Mouse (Mus musculus) G1E-ER4 (cell line): ENCODE data around the gene Mcur1. TPM values are rescaled to one million over a fixed set of nuclear protein-coding genes. Genes with fewer than 3 reads are reported as not detected.

Source experiments
- GATA1 ChIP-seq: IDR thresholded peaks from one replicate; pipeline ENCODE4 v1.8.0; 2012; ENCODE audit warnings: low read length, inconsistent platforms
- polyA plus RNA-seq: library from polyadenylated mRNA; stranded (reverse); fragments of >175 nt; gene quantifications from 2 replicates; pipeline ENCODE4 v1.2.3, GENCODE M21; 2012

Gene Mcur1
- polyA plus RNA-seq, 1 experiment = 11.8 TPM

DNA sequence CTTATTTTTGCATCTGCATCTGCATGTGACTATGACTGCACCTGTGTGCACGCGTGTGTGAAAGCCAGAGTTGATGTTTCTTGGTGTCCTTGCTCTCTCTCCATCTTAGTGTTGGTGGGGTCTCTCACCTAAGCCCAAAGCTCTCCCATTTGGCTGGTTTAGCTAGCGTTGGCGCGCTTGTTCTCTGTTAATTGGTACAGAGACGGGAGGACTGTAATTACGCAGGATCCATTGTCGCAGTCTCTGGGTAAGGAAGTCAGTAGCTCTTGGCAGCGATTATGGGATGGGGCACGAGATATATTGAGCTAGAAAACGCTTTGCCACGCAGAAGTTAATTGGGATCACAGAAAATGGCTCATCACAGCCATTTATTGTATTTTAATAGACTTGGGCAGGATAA lies 17.8 kb upstream of the Mcur1 start:
- TF ChIP-seq GATA1 = no peak

DNA sequence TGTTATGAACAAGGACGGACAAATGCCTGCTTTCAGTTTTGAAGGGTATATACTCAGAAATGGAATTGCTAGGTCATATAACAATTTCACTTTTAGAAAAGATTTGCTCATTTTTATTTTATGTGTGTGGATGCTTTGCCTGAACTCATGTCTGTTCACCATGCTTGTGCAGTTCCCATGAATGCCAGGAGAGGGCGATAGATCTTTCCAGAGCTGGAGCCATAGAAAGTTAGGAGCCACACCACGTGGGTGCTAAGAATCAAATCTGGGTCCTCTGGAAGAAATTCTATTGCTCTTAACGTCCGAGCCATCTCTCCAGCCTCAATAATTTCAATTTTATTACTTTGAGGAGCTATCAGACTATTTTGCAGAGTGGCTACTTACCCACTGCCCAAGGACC lies 17.3 kb upstream of the Mcur1 start:
- no peak for TF ChIP-seq GATA1

DNA sequence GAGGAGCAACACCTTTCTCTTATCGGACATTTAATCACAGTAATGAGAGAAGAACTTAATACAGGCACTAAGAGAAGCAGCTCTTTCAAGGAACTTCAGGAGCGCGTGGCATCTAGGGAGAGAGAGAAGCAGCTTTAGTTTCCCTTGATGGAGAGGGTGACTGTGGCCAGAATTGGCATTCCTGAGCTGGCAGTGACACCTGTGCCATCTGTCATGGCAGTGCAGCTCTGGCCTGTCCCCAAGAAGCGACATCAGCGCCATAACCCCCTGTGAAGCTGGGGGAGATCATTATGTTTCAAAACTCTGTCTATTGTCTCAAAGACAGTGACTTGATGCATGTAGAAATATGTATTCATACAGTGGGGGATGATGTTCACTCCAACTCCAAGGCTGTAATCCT lies 15.4 kb upstream of the Mcur1 start:
- TF ChIP-seq GATA1 = no peak

DNA sequence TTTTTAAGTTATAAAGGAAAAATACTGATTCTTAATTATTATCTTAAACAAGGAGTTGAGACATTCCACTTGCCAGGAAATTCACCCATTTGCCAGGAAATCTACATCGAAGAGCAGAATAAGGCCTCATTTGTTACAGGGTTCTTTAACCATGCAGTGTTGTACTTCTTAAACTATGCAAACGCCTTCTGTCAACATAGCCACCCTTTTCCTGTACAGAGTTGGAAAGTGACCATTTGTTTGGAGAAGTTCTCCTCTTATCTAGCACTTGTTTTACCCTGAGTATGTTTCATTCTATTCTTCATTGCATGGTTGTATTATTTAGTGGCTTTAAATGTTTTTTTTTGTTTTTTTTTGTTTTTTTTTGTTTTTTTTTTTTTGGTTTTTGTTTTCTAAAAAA lies 14.0 kb upstream of the Mcur1 start:
- no peak for TF ChIP-seq GATA1

DNA sequence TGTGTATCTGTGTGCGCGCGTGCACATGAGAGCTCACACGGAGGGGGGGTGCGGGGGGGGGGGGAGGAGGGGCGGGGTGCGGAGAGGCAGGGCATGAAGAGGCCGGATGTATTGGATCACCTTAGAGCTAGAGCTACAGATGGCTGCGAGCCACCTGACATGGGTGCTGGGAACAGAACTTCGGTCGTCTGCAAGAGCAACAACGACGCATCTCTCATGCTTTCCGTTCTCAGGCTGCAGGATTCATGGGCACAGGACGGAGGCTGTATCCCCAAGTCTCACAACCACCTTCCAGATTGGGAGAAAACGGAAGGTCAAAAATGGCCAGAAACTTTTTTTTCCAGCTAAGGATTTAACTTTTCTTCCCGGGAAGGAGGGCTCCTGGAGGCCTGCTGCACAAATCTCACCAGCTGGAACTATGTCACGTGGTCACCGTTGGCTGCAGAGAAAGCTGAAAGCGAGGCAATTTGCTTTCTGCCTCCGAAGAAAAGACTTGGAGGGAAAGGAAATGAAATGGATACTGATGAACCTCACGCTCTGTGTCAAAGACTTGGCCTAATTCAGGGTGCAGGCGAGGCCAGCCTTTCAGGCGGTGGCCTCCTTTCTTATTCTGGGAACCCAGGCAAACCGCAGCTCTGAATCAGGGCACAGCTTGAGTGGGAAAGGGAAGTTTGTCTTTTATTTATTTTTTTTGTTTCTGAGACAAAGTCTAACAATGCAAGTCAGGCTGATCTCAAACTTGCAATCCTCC lies 7.3 kb upstream of the Mcur1 start:
- TF ChIP-seq GATA1 = no peak

DNA sequence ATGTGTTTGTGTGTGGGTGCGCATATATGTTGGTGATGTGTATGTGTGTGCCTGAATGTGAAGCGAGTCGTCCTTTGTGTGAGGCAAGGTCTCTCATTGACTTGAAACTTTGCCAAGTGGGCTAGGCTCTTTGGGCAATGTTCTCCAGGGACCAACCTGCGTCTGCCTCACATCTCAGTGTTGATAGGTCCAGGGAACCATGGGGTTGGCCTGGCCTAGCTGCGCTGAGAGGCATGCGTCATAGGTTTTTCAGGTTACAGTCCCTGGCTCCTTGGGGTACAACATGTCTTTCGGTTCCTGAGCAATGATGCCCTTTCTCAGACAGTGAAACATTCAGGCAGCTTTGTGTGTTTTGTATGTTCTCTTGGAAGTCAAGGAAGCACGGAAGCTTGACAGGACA lies 6.2 kb upstream of the Mcur1 start:
- no peak for TF ChIP-seq GATA1

DNA sequence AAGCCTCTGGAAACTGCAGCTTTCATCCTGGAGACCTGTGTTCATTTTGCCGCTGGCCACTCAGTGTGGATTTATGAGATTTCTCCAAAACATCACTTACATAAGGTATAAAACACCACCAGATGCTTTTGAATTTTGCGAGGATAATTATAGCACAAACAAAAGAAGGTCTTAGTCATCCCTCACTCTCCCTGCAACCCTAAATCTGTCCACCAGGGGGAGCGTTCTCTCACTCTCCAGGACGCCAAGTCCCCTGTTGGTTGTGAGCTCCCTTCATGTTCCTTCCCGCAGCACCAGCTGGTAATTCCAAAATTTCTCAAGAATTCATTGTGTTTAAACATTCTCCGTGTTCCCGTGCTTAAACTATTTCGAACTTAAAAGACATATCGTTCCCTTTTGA lies 5.4 kb upstream of the Mcur1 start:
- TF ChIP-seq GATA1 = no peak

DNA sequence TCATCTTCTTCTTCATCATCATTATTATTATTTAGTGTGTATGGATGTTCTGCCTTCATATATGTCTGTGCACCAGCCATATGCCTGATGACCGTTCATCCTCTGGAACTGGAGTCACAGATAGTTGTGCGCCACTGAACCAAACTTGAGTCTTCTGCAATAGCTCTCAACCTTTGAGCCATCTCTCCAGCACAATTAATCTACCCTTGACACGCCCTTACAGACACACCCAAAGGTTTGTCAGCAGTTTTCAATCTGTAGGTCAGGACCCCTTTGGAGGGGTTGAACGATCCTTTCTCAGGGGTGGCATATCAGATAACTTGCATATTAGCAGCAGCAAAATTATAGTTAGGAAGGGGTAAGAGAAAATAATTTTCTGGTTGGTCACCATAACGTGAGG lies 4.7 kb upstream of the Mcur1 start:
- TF ChIP-seq GATA1 = no peak

DNA sequence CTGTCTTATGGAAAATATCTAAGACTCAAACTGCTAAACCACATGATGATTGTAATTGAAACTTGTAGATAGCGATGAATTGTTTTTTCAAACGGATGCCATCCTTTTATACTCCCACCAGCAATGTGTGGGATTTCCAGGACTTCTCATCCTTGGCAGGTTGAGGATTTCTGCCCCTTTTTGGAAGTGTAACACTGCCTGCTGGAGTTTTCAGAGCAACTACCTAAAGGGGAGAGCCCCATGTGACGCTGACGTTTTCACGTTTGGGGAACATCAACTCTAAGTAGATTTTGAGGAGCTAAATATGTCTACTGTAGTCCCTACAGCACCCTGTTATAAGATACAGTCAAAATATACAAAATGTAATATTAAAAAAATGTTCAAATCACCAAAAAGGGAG lies 2.7 kb upstream of the Mcur1 start:
- TF ChIP-seq GATA1 = no peak

DNA sequence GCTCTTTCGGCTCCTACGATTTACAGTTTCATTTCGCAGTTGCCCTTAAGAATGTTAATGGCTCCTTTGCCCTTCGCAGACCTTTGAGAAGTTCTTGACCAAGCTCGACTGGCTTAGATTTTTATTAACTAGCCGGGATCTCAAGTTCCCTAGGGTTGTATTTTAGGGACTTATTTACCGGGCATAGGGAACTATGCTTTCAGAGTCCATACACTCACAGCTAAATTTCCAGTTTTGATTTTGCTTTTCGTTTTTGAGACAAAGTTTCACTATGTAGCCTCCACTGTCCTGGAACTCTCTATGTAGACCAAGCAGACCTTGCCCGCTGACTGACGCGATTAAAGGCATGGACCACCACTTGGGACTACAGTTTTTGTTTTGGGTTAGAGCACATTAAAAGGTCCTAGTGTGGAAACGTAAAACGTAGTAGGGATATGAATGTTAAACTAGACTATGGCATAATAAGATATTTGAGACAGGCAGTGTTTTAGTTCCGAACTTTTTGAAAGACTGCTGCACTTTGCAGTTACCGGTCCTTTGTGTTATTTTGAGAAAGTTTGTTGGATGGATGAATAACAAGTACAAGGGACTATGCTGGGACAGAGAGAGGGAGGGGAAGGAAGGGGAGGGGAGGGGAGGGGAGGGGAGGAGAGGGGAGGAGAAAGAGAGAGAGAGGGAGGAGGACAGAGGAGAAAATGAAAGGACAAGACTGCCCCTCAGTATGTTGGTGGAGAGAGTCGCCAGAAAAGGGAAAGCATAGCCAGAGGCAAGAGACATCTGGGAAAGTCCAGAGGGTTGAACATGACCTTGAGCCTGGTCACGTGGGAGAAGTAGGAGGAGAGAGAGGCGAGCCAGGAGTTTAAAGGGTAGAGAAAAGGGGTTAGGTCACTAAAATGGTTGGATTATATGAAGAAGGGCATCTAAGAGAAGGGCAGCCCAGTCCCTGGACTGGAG lies 744 bp upstream of the Mcur1 start:
- no peak for TF ChIP-seq GATA1

DNA sequence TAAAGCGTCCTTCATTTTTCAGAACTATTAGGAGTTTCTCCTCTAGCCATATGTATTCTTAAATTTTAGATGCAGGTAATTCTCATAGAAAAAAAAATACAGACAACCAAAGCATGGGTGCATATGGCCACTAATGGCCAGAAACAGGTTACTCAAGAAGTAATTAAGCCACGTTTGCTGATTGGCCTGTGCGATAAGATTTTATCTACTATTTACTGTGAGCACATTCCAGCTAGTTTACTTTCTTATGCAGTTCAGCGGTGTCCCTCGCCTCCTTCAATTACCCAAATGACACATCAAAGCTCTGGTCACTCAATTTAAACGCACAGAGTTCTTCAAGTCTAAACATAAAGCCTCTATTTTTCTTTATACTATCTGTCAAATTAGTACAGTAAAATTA lies 1.0 kb downstream of the Mcur1 start:
- TF ChIP-seq GATA1 = peak; percentile 24

DNA sequence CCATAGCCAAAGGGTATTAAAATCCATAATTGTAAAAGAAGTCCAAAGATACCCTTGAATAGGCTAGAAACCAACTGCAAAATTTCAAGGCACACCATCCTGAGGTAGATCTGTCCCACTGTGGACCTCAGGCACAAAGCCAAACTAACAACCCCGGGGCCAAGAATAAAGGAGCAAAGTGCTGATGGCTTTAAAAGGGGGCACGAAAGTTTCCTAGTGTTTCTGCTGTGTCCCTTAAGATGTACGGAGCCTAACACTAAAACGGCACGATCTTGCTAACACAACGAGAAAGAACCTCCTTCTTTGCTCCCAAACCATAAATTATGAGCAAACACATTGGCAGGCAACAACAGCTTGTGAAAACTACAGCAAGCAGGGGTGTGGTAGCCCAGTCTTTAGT lies 1.6 kb downstream of the Mcur1 start:
- no peak for TF ChIP-seq GATA1

DNA sequence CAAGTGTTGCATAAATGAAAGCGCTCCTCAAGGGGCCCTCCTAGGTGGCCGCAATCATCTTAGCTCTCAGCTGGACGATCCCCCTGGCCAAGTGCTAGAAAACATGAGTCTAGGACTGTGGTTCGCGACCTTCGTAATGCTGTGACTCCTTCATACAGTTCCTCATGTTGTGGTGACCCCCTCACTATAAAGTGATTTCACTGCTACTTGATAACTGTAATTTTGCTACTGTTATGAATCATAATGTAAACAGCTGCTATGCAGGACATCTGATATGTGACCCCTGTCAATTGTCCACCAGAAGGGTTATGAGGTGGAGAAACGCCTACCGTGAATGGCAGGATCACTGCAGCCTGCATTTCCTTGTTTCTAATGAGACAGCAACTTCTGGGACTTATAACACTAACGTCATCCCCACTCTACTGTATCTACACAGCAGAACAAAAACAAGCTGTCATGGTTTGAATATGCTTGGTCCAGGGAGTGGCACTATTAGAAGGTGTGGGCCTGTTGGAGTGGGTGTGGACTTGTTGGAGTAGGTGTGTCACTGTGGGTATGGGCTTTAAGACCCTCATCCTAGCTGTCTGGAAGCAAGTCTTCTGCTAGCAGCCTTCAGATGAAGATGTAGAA lies 3.0 kb downstream of the Mcur1 start:
- no peak for TF ChIP-seq GATA1

DNA sequence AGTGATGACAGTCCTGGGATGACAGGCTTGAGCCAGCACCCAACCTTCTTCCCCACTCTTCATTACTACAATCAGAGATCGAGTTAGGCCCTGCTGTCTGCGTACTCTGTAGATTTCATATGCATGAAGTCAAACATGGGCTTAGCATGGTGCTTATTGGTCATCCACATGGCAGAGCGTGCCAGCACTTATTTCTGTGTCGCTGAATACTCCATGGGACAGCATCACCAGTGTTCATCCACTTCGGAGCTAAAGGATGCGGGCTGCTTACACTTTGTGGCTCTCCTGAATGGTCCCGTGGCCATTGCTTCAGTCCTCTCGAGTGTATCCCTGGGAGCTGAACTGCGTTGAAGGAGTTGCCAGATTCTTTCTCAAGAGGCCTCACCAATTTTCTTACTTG lies 4.7 kb downstream of the Mcur1 start:
- no peak for TF ChIP-seq GATA1

DNA sequence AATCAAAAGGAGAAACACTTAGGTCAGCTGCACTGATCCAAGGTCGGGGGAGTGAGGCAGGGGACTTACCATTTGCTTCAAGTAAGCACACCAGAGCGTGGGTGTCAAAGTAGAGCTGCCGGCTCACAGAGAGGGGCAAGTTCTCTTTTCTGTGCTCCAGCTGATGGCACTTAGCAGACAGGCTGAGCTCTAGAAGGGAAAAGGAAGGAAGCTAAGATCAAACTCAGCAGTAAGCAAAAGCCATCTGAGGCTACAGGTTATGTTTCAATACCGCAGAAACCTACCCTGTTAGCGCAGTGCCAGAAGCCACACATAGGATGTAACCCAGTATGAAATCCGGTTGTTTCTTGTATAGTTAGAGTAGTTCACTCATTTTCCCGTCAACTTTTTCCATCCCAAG lies 5.2 kb downstream of the Mcur1 start:
- TF ChIP-seq GATA1 = no peak

DNA sequence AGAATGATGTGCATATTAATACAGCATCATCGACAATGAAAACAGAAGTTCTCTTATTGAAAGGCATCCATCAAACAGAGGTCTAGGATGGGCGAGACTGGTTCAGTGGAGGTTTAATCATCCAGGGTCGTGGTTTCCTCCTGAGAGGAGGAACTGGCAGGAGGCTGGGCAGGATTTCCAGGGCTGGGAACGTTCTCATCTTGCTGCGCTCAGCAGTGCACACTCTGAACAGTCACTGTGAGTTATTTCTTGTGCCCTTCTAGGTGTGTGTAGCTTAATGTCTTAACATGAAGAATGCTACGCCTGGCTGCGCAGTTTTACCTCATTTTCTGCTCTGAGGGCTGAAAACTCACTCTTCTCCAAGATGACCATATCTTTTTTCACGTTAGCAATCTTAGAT lies 9.3 kb downstream of the Mcur1 start:
- TF ChIP-seq GATA1 = no peak
